Mouse (Mus musculus) forebrain, embryonic 15.5 days (tissue): ENCODE data around the gene Tmco4. TPM values are rescaled to one million over a fixed set of nuclear protein-coding genes. Genes with fewer than 3 reads are reported as not detected.

Experiments used
- ATAC-seq: fragments of 200-750 bp; cut with Nextera tagmentation; replicated peaks from 2 replicates; pipeline ENCODE4 v1.8.0; 2017; ENCODE audit warnings: mild to moderate bottlenecking, moderate TSS enrichment, moderate library complexity
- H3K27ac ChIP-seq: fragments of 300-500 bp; sonication (generic); replicated peaks from 2 replicates; pipeline ENCODE4 v1.5.1; 2015; ENCODE audit warnings: mild to moderate bottlenecking, inconsistent platforms
- H3K27me3 ChIP-seq: fragments of 300-500 bp; sonication (generic); 2 replicates; pipeline ENCODE4 v1.6.1; 2015; ENCODE audit warnings: inconsistent platforms
- H3K36me3 ChIP-seq: fragments of 300-500 bp; sonication (generic); 2 replicates; pipeline ENCODE4 v1.6.1; 2015; ENCODE audit warnings: mild to moderate bottlenecking, inconsistent platforms
- H3K4me1 ChIP-seq: fragments of 300-500 bp; sonication (generic); 2 replicates; pipeline ENCODE4 v1.6.1; 2015; ENCODE audit warnings: inconsistent platforms
- H3K4me2 ChIP-seq: fragments of 300-500 bp; sonication (generic); replicated peaks from 2 replicates; pipeline ENCODE4 v1.6.1; 2015; ENCODE audit warnings: mild to moderate bottlenecking, inconsistent platforms
- H3K4me3 ChIP-seq: fragments of 300-500 bp; sonication (generic); 2 replicates; pipeline ENCODE4 v1.5.1; 2015; ENCODE audit warnings: mild to moderate bottlenecking, inconsistent platforms
- H3K9ac ChIP-seq: fragments of 300-500 bp; sonication (generic); replicated peaks from 2 replicates; pipeline ENCODE4 v1.6.1; 2015; ENCODE audit warnings: mild to moderate bottlenecking, inconsistent platforms
- H3K9me3 ChIP-seq: fragments of 300-500 bp; sonication (generic); 2 replicates; pipeline ENCODE4 v1.6.1; 2016; ENCODE audit warnings: inconsistent platforms
- WGBS: fragments of 180-500 bp; shearing (Covaris S2); methylation state at CpG from one replicate; pipeline ENCODE4 v1.1.7; 2015; ENCODE audit warnings: mixed read lengths; 5-methylcytosine and 5-hydroxymethylcytosine counted together
- polyA plus RNA-seq: library from polyadenylated mRNA; unstranded; fragments of >200 nt; fragmentation: Nextera tagmentation; extraction: Ambion mirVana; gene quantifications from 2 replicates; pipeline ENCODE4 v1.2.1, GENCODE M21; 2015

Tmco4 gene
- polyA plus RNA-seq, 1 experiment from 2014 or later: 0.98 TPM

- no peak overlapping the region for H3K4me2 ChIP-seq
- H3K9ac ChIP-seq: no peak overlapping the region
- H3K4me1 ChIP-seq: peaks cover 20% of the 10 kb centered on the region
- peaks cover 41% of the 10 kb centered on the region for H3K27me3 ChIP-seq
- no peaks in the 10 kb centered on the region for H3K36me3 ChIP-seq
- no peaks in the 10 kb centered on the region for H3K9me3 ChIP-seq
- WGBS: 68% methylated on average over 9 of the region's 9 CpGs
- no peak for ATAC-seq
- no peak overlapping the region for H3K4me3 ChIP-seq
- H3K27ac ChIP-seq: no peak overlapping the region
Measured at GRCm38 (mm10) chr4:139088982-139089671, 116.4 kb downstream of the Tmco4 start.

GRCm38 (mm10) chr4:139090303-139090940 is 117.7 kb downstream of the Tmco4 start:
- ATAC-seq: no peak
- no peak overlapping the region for H3K4me2 ChIP-seq
- H3K27ac ChIP-seq: no peak overlapping the region
- H3K4me1 ChIP-seq: peaks cover 20% of the 10 kb centered on the region
- H3K36me3 ChIP-seq: no peaks in the 10 kb centered on the region
- no peaks in the 10 kb centered on the region for H3K9me3 ChIP-seq
- H3K27me3 ChIP-seq: peaks cover 44% of the 10 kb centered on the region
- no peak overlapping the region for H3K9ac ChIP-seq
- 71% methylated on average over 15 of the region's 15 CpGs for WGBS
- no peak overlapping the region for H3K4me3 ChIP-seq

GRCm38 (mm10) chr4:139091066-139091465 is 118.4 kb downstream of the Tmco4 start:
- H3K27ac ChIP-seq: no peak overlapping the region
- H3K4me3 ChIP-seq: no peak overlapping the region
- peaks cover 44% of the 10 kb centered on the region for H3K27me3 ChIP-seq
- no peaks in the 10 kb centered on the region for H3K9me3 ChIP-seq
- WGBS: 54% methylated on average over 7 of the region's 7 CpGs
- H3K4me1 ChIP-seq: peaks cover 20% of the 10 kb centered on the region
- no peak overlapping the region for H3K9ac ChIP-seq
- ATAC-seq: no peak
- H3K4me2 ChIP-seq: 0 out of 2 replicates have a peak overlapping the region, but pooled peaks have one; percentile 94
- H3K36me3 ChIP-seq: no peaks in the 10 kb centered on the region

GRCm38 (mm10) chr4:139091478-139092355 is 119.0 kb downstream of the Tmco4 start:
- peaks cover 20% of the 10 kb centered on the region for H3K4me1 ChIP-seq
- peak overlapping the region; percentile 17; the same call in 1 of the 2 replicates for H3K27ac ChIP-seq
- peak overlapping the region; percentile 57 for H3K4me3 ChIP-seq
- peak overlapping the region; percentile 51 for H3K9ac ChIP-seq
- H3K27me3 ChIP-seq: peaks cover 44% of the 10 kb centered on the region
- no peaks in the 10 kb centered on the region for H3K9me3 ChIP-seq
- 2% methylated on average over 28 of the region's 28 CpGs for WGBS
- H3K4me2 ChIP-seq: peak overlapping the region; percentile 94
- H3K36me3 ChIP-seq: no peaks in the 10 kb centered on the region
- 0 out of 2 replicates have a peak, but pooled peaks have one; percentile 42 for ATAC-seq

- peaks cover 20% of the 10 kb centered on the region for H3K4me1 ChIP-seq
- H3K27ac ChIP-seq: peak within 1 kb of the TSS; percentile 17; the same call in 1 of the 2 replicates
- peak within 1 kb of the TSS; percentile 51 for H3K9ac ChIP-seq
- no peaks in the 10 kb centered on the region for H3K9me3 ChIP-seq
- H3K36me3 ChIP-seq: no peaks in the 10 kb centered on the region
- ATAC-seq: no peak
- peak within 1 kb of the TSS; percentile 94 for H3K4me2 ChIP-seq
- under 1% methylated on average over 90 of the region's 105 CpGs for WGBS
- peaks cover 44% of the 10 kb centered on the region for H3K27me3 ChIP-seq
- H3K4me3 ChIP-seq: peak within 1 kb of the TSS; percentile 57
Measured at GRCm38 (mm10) chr4:139092356-139093195, 119.9 kb downstream of the Tmco4 start, which contains the start of gene Nbl1. Nbl1 (minus strand) TSS chr4:139092993.

GRCm38 (mm10) chr4:139093196-139093530 is 120.5 kb downstream of the Tmco4 start:
- Histone ChIP-seq H3K36me3 (no peaks in the 10 kb centered on the region), H3K4me3 (peak overlapping the region; percentile 57), H3K4me2 (peak overlapping the region; percentile 94), H3K27ac (no peak overlapping the region), H3K9ac (peak overlapping the region; percentile 51; the same call in 1 of the 2 replicates), H3K9me3 (no peaks in the 10 kb centered on the region), H3K27me3 (peaks cover 44% of the 10 kb centered on the region), H3K4me1 (peaks cover 20% of the 10 kb centered on the region)
- WGBS: 22% methylated on average over 13 of the region's 13 CpGs
- no peak for ATAC-seq

- H3K9me3 ChIP-seq: no peaks in the 10 kb centered on the region
- no peak for ATAC-seq
- H3K4me3 ChIP-seq: no peak overlapping the region
- no peak overlapping the region for H3K4me2 ChIP-seq
- peaks cover 39% of the 10 kb centered on the region for H3K27me3 ChIP-seq
- peaks cover 20% of the 10 kb centered on the region for H3K4me1 ChIP-seq
- no peak overlapping the region for H3K27ac ChIP-seq
- H3K36me3 ChIP-seq: no peaks in the 10 kb centered on the region
- 53% methylated on average over 1 of the region's 1 CpGs for WGBS
- H3K9ac ChIP-seq: no peak overlapping the region
Measured at GRCm38 (mm10) chr4:139095406-139095805, 122.7 kb downstream of the Tmco4 start.

GRCm38 (mm10) chr4:139096201-139096600 is 123.5 kb downstream of the Tmco4 start:
- H3K4me2 ChIP-seq: no peak overlapping the region
- peaks cover 31% of the 10 kb centered on the region for H3K27me3 ChIP-seq
- H3K4me3 ChIP-seq: no peak overlapping the region
- WGBS: 59% methylated on average over 5 of the region's 5 CpGs
- H3K9ac ChIP-seq: no peak overlapping the region
- H3K36me3 ChIP-seq: no peaks in the 10 kb centered on the region; the same call in 1 of the 2 replicates
- no peak overlapping the region for H3K27ac ChIP-seq
- peaks cover 20% of the 10 kb centered on the region for H3K4me1 ChIP-seq
- ATAC-seq: no peak
- H3K9me3 ChIP-seq: no peaks in the 10 kb centered on the region

- H3K4me2 ChIP-seq: no peak overlapping the region
- no peak for ATAC-seq
- H3K4me1 ChIP-seq: no peaks in the 10 kb centered on the region
- H3K4me3 ChIP-seq: no peak overlapping the region
- H3K9ac ChIP-seq: no peak overlapping the region
- no peak overlapping the region for H3K27ac ChIP-seq
- no peaks in the 10 kb centered on the region for H3K9me3 ChIP-seq
- H3K36me3 ChIP-seq: peaks cover 24% of the 10 kb centered on the region
- no peaks in the 10 kb centered on the region for H3K27me3 ChIP-seq
- WGBS: 87% methylated on average over 8 of the region's 8 CpGs
Measured at GRCm38 (mm10) chr4:139100326-139100725, 127.6 kb downstream of the Tmco4 start.

- 88% methylated on average over 6 of the region's 6 CpGs for WGBS
- H3K9me3 ChIP-seq: no peaks in the 10 kb centered on the region
- H3K4me1 ChIP-seq: no peaks in the 10 kb centered on the region
- H3K27ac ChIP-seq: no peak overlapping the region
- no peaks in the 10 kb centered on the region for H3K27me3 ChIP-seq
- H3K4me3 ChIP-seq: no peak overlapping the region
- no peak overlapping the region for H3K9ac ChIP-seq
- H3K4me2 ChIP-seq: no peak overlapping the region
- peaks cover 24% of the 10 kb centered on the region for H3K36me3 ChIP-seq
- no peak for ATAC-seq
Measured at GRCm38 (mm10) chr4:139101546-139101945, 128.9 kb downstream of the Tmco4 start.

- no peak overlapping the region for H3K27ac ChIP-seq
- no peak for ATAC-seq
- no peaks in the 10 kb centered on the region for H3K27me3 ChIP-seq
- no peaks in the 10 kb centered on the region for H3K9me3 ChIP-seq
- H3K4me2 ChIP-seq: no peak overlapping the region
- no peaks in the 10 kb centered on the region for H3K4me1 ChIP-seq
- H3K36me3 ChIP-seq: peaks cover 24% of the 10 kb centered on the region
- 95% methylated on average over 1 of the region's 1 CpGs for WGBS
- H3K4me3 ChIP-seq: no peak overlapping the region
- no peak overlapping the region for H3K9ac ChIP-seq
Measured at GRCm38 (mm10) chr4:139105453-139105852, 132.8 kb downstream of the Tmco4 start.
